Mouse (Mus musculus) Patski (cell line): ENCODE data around the gene Lrrc25. TPM values are rescaled to one million over a fixed set of nuclear protein-coding genes. Genes with fewer than 3 reads are reported as not detected.
A peak's percentile ranks its signal among the peaks of the same experiment; 100 is the strongest.

ENCODE experiments used
- ATAC-seq: fragments of 100-300 bp; one replicate; pipeline ENCODE4 v1.8.0; 2021
- CTCF ChIA-PET: fragments of 350-600 bp; sonication (Branson Sonifier 250); formaldehyde crosslinking; loops from one replicate; lab custom pipeline; 2022; ENCODE audit warnings: inconsistent platforms; lab: Charles Lee
- POLR2A ChIA-PET: fragments of 350-600 bp; sonication (Branson Sonifier 250); formaldehyde crosslinking; loops from one replicate; lab custom pipeline; 2022; ENCODE audit warnings: antibody characterized with exemption, inconsistent platforms; lab: Charles Lee
- DNase-seq: peaks from one replicate; pipeline ENCODE4 v3.0.0-alpha.2; 2011; ENCODE audit warnings: low read depth, low spot score
- H3K27me3 ChIP-seq: fragments of 371-371 bp; one replicate; pipeline ENCODE4 v1.5.1; 2021
- CTCF ChIP-seq: fragments of 100-300 bp; IDR thresholded peaks from one replicate; pipeline ENCODE4 v1.5.1; 2021
- in situ Hi-C: fragments of 300-500 bp; cut with MboI; formaldehyde crosslinking; loops from 3 replicates; pipeline ENCODE4 v1.11.1; 2018; ENCODE audit warnings: low pct_unique_long_range_greater_than_20kb, mixed read lengths
- polyA plus RNA-seq: library from polyadenylated mRNA; unstranded; gene quantifications from one replicate; pipeline ENCODE4 v1.2.3, GENCODE M21; 2021

Lrrc25 gene
- polyA plus RNA-seq, 1 experiment from 2014 or later: 0.04 TPM

- TF ChIP-seq CTCF: no peak
- in situ Hi-C loops: no loop called here
- DNase-seq (no peak), ATAC-seq (no peak)
- POLR2A ChIA-PET: interaction anchor here (1.0 to 1.7 kb wide), 7 partner anchors 12 to 80 kb away, joined by 3 to 9 read pairs (median 4); no protein-coding TSS in a partner anchor
- H3K27me3 ChIP-seq: no peaks in the 10 kb centered on the region
- CTCF ChIA-PET: no interaction called here
These were observed 7.8 kb upstream of the Lrrc25 start for GRCm38 (mm10) chr8:70607898-70608748.

- DNase-seq: no peak
- POLR2A ChIA-PET: interaction anchor here (0.6 to 1.9 kb wide), 18 partner anchors 8 to 774 kb away, joined by 3 to 9 read pairs (median 4); partner anchors contain the start of genes Ell, Fkbp8, Kxd1 and Rex1bd
These were observed 7.1 kb upstream of the Lrrc25 start, which contains the start of gene Ssbp4 for GRCm38 (mm10) chr8:70608749-70609367. TSS of gene Ssbp4 (minus strand) at chr8:70608872.

GRCm38 (mm10) chr8:70609368-70609848, 6.5 kb upstream of the Lrrc25 start:
- no peaks in the 10 kb centered on the region for H3K27me3 ChIP-seq
- POLR2A ChIA-PET: interaction anchor here (0.6 to 1.9 kb wide), 20 partner anchors 9 to 773 kb away, joined by 3 to 9 read pairs (median 4); partner anchors contain the start of genes Ell, Fkbp8, Jund and Kxd1
- in situ Hi-C loops: no loop called here
- no peak for TF ChIP-seq CTCF
- no peak for DNase-seq
- peak; percentile 53 for ATAC-seq
- CTCF ChIA-PET: interaction anchor here (2.9 to 3.5 kb wide), 3 partner anchors 16 to 43 kb away, joined by 16 to 21 read pairs (median 17); no protein-coding TSS in a partner anchor

More at GRCm38 (mm10) chr8:70608749-70609367, 7.1 kb upstream of the Lrrc25 start, which contains the start of gene Ssbp4:
- no peaks in the 10 kb centered on the region for H3K27me3 ChIP-seq
- in situ Hi-C loops: no loop called here
- CTCF ChIA-PET: interaction anchor here (3.5 kb wide), 1 partner anchor 21 kb away, joined by 17 read pairs; no protein-coding TSS in a partner anchor
- TF ChIP-seq CTCF: no peak
- no peak for ATAC-seq

GRCm38 (mm10) chr8:70609849-70610795, 5.8 kb upstream of the Lrrc25 start:
- TF ChIP-seq CTCF: no peak
- no peak for DNase-seq

GRCm38 (mm10) chr8:70610796-70611771, 4.9 kb upstream of the Lrrc25 start:
- DNase-seq (no peak), ATAC-seq (no peak)
- no peak for TF ChIP-seq CTCF
- H3K27me3 ChIP-seq: no peaks in the 10 kb centered on the region
- ChIA-PET POLR2A (interaction anchor here (0.7 to 2.6 kb wide), 7 partner anchors 13 to 87 kb away, joined by 3 to 11 read pairs (median 5); partner anchors contain the start of gene Jund), CTCF (interaction anchor here (0.8 to 3.5 kb wide), 16 partner anchors 12 to 90 kb away, joined by 3 to 21 read pairs (median 5); partner anchors contain the start of gene Lsm4)
- in situ Hi-C loops: loop anchor here (10.0 kb wide), 1 partner anchor 54 kb away; the partner anchor contains the start of gene Pgpep1

More at GRCm38 (mm10) chr8:70609849-70610795, 5.8 kb upstream of the Lrrc25 start:
- CTCF ChIA-PET: interaction anchor here (0.7 to 3.5 kb wide), 11 partner anchors 11 to 100 kb away, joined by 3 to 21 read pairs (median 5); partner anchors contain the start of gene Ell
- H3K27me3 ChIP-seq: no peaks in the 10 kb centered on the region
- in situ Hi-C loops: loop anchor here (10.0 kb wide), 1 partner anchor 55 kb away; the partner anchor contains the start of gene Pgpep1
- POLR2A ChIA-PET: interaction anchor here (0.6 to 2.6 kb wide), 20 partner anchors 19 to 772 kb away, joined by 3 to 11 read pairs (median 4); partner anchors contain the start of genes Ell, Fkbp8, Jund and Kxd1
- ATAC-seq: peak; percentile 54

GRCm38 (mm10) chr8:70611849-70612248, 4.1 kb upstream of the Lrrc25 start:
- no peak for ATAC-seq
- in situ Hi-C loops: loop anchor here (10.0 kb wide), 1 partner anchor 53 kb away; the partner anchor contains the start of gene Pgpep1
- POLR2A ChIA-PET: interaction anchor here (0.7 to 2.6 kb wide), 5 partner anchors 12 to 47 kb away, joined by 3 to 11 read pairs (median 3); no protein-coding TSS in a partner anchor

GRCm38 (mm10) chr8:70613763-70614162, 2.2 kb upstream of the Lrrc25 start:
- ChIA-PET POLR2A (no interaction called here), CTCF (interaction anchor here (1.3 to 1.6 kb wide), 2 partner anchors 15 to 20 kb away, joined by 3 read pairs; no protein-coding TSS in a partner anchor)
- H3K27me3 ChIP-seq: no peaks in the 10 kb centered on the region
- no peak for TF ChIP-seq CTCF
- in situ Hi-C loops: loop anchor here (10.0 kb wide), 1 partner anchor 51 kb away; the partner anchor contains the start of gene Pgpep1
- DNase-seq: no peak
- no peak for ATAC-seq

More at GRCm38 (mm10) chr8:70611849-70612248, 4.1 kb upstream of the Lrrc25 start:
- DNase-seq: no peak
- no peaks in the 10 kb centered on the region for H3K27me3 ChIP-seq
- CTCF ChIA-PET: interaction anchor here (0.8 to 3.5 kb wide), 16 partner anchors 9 to 67 kb away, joined by 3 to 21 read pairs (median 5); partner anchors contain the start of gene Lsm4
- TF ChIP-seq CTCF: no peak
